Mouse (Mus musculus) spleen, adult 18-20 months (tissue): ENCODE measurements around the gene Ap4b1.
"Not testable (repeated sequence)": the region's sequence is repeated elsewhere in the genome, so short reads cannot be mapped to it uniquely, and the experiment has no call there.

ENCODE experiments used
- DNase-seq, 2 experiments: peaks; one replicate each; pipeline ENCODE4 v3.0.0; 2022; ENCODE audit warnings: mixed read lengths in 2 of 2

Ap4b1 gene

DNA sequence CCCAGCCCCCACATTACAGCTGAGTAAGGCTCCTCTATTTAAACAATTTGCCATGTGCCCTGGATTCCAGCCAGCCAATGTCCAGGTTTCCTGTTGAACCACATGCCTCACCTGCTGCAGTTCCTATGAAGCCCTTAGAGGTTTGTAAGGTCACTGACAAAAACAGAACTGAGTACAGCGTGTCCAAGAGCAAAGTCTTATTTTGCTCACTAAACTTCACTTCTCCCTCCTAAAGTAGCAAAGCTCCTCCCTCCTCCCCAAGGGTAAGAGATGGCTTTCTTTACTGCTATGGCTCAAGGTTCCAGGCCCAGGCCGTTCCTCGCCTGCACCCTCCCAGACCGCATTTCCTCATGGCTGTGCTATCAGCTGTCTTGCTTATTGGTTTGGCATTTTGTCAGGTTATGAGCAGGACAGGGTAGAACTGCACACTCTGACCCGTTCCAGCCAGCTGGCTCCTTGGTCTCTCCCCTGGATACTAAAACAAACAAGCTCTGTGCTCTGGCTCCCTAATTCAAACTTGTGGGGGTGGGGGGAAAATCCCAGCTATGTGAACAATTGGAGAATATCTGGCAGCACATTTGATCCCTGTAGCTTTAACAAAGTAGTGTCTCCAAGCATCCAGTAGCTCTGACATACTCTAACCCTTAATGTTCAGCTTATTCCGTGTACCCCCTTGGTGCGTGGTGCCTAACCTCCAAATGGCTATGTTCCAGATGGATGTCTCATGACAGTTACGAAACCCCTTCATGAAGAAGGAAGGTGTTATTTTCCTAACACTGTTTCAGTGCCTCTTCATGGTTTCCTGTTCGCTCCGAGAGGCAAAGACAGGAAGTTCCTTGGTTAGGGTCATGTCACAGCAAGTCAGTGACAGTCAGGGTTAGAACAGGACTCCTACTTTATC lies 7.4 kb upstream of the Ap4b1 start:
- peak; percentile 39 to 49 for DNase-seq

DNA sequence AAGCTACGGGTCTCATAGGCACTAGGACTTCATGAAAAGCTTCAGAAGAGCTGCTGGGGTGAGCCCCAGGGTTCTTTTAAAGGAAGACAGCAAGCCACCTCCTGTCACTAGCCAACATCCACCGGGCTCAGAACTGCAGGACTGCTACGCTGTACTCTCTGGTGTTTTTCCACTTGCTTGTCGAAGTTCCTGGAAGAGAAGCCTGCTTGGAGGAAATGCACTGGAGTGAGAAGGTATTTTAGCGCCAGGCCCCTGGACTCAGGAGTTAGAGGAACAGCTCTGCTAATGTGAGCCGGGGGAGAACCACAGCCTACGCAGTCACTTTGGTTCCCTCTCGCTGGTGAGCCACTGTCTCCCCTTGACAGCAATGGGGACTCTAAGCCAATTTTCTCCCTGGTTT lies 6.5 kb upstream of the Ap4b1 start:
- DNase-seq, result peak in 1 of 2 experiments; percentile 25

DNA sequence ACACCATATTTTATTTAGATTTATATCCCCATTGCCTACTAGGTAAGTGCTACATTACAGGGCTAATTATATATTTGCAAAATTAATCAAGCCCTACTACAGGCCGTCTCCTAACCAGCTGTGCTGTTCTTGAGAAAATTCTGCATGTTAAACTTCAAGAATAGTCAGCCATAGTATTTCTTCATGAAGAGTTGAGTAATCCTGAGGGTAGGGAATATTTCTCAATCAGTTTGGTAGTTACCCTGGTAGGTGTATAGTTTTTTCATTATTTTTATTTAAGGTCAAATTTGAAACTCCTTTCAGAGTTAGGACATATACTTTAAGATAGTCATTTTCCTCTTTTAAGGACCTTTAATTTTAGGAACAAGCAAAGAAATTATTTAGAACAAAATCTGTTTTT lies 3.6 kb upstream of the Ap4b1 start:
- DNase-seq, result no peak

- DNase-seq, result no peak
Observed at GRCm38 (mm10) chr3:103809799-103810150, 455 bp downstream of the Ap4b1 start.

- no peak for DNase-seq
Observed at GRCm38 (mm10) chr3:103810967-103811366, 1.6 kb downstream of the Ap4b1 start.

DNA sequence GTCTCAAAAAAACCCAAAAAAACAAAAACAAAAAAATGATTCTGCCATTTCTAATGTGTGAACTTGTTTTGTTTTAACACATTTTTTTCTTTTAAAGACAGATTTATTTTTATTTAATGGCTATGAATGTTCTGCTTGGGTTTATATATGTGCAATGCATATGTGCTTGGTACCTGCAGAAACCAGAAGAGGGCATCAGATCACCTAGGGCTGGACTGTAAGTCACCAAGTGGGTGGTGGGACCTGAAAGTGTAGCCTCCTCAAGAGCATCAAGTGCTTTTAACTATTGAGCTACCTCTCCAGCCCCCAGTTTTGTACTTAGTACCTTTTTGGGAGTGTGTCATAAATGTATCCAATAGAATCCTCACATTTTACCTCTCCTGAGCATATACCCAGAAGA lies 18.2 kb downstream of the Ap4b1 start:
- DNase-seq, result no peak

DNA sequence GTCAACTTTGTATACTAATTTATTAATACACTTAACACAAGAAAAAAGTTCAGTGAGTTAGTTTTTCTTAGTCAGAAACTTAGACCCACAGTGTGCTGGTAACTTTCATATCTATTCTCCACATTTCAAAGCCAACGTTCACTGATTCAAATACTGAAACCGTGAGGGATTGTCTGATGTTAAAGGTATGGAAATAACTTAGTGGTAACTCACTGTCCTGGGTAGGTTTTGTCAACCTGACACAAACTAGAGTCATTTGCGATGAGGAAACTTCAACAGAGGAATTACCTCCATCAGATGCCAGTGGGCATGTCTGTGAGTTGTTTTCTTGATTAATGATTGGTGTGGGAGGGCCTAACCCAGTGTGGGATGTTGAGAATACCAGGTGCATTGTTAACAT lies 19.7 kb downstream of the Ap4b1 start:
- DNase-seq, result no peak

GRCm38 (mm10) chr3:103830681-103831080 lies 21.4 kb downstream of the Ap4b1 start:
- DNase-seq, result not testable (repeated sequence)

DNA sequence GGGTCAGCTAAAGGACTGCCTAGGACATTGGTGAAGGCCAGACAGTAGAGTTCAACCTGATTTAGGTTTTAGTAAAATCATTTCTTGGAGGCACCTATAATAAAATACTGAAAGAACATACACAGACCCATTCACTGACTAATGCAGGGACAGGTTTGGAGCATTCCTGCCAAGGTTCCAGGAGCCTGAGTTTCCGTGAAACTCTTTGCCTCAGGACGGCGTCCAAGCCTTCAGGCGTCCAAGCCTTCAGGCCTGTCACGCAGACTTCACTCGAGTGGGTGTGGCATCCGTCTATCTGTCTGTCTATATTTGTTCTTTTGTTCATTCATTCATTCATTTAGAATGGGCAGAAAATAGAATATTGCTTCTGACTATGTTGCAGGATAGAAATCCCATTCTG lies 21.8 kb downstream of the Ap4b1 start:
- DNase-seq, result no peak

DNA sequence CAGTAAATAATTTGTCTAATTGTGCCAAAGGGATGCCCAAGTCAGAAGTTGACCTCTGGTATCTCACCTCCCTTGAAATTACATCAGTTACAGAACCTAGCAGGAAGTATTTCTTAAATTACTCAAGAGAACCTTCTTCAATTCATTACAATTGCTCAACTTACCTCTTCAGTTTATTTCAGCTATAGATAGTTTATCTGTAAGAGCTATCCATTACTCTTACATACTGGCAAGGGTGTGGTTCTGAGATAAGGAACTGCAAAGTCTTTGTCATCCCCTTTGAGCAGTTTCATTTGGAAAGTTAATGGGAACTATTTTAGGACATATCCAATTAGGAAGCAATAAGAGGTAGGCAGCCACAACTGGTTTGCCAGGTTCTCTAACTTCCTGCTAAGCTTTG lies 23.1 kb downstream of the Ap4b1 start, which contains the start of gene Bcl2l15:
Gene Bcl2l15, plus strand, starts transcription at position 176 of the 400 bp plus-strand sequence.
- no peak for DNase-seq

GRCm38 (mm10) chr3:103834001-103834400 lies 24.7 kb downstream of the Ap4b1 start:
- DNase-seq, result no peak

GRCm38 (mm10) chr3:103835272-103835950 lies 26.1 kb downstream of the Ap4b1 start:
- DNase-seq, result no peak

GRCm38 (mm10) chr3:103835951-103836310 lies 26.6 kb downstream of the Ap4b1 start:
- DNase-seq, result no peak

- DNase-seq, result no peak
Observed at GRCm38 (mm10) chr3:103836453-103836852, 27.1 kb downstream of the Ap4b1 start.

DNA sequence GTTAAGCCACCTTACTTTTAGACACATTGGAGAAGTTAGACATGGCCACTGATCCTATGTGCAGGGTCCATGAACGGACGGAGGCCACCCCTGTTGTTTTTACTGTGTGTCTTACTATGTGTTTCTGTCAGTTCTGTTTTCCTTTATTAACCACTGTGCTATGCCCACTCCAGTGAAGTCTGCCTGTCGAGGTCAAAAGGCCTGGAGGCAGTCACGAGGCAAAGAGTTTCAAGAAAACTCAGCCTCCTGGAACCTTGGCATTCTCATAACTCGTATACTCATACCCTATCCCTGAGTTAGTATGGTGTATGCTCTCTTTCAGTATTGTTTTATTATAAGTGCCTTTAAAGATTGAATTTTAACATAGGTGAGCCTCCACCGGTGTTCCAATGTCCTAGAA lies 30.4 kb downstream of the Ap4b1 start:
- no peak for DNase-seq

DNA sequence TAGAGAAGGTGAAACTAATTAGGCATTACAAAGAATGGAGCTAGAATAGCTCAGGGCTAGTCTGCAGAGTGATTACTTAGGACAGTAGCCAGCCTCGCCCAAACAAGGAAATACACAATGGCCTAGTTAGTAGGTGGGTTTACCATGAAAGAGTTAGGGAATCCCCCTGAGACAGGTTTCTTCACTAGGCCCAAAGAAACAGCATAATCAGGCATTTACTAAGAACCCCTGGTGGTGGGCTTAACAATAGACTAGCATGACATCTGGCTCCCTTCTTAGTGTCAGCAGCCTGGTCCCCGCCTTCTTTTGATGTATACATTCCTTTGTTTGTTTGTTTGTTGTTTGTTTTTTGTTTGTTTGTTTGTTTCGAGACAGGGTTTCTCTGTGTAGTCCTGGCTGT lies 30.9 kb downstream of the Ap4b1 start:
- not testable (repeated sequence) for DNase-seq

- not testable (repeated sequence) for DNase-seq
Observed at GRCm38 (mm10) chr3:103840946-103841345, 31.6 kb downstream of the Ap4b1 start.

GRCm38 (mm10) chr3:103850644-103851363 lies 41.5 kb downstream of the Ap4b1 start:
- DNase-seq, result no peak

- DNase-seq, result no peak
Observed at GRCm38 (mm10) chr3:103851481-103851880, 42.2 kb downstream of the Ap4b1 start.

GRCm38 (mm10) chr3:103851882-103852281 lies 42.6 kb downstream of the Ap4b1 start:
- DNase-seq, result no peak

- peak; percentile 38 to 79 for DNase-seq
Observed at GRCm38 (mm10) chr3:103852565-103853299, 43.4 kb downstream of the Ap4b1 start.

DNA sequence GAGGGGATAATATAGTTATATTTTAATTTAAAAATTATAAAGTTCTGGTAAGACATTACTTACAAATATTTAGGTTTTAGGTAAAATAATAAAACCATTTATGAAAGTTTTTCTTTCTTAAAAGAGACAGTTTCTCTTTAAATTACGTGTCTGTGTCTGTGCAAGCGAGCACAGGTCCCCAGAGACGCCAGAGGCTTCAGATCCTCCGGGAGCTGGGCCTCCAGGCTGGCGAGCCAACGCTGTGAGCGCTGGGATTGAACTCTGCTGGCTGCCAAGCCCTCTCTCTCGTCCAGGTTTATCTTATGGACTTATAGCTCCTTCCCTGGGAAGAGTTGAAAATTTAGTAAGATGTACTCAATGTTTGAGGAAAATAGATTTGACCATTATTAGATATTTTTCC lies 44.5 kb downstream of the Ap4b1 start:
- no peak for DNase-seq
